Mouse (Mus musculus) right cerebral cortex, adult 18-20 months (tissue): ENCODE data around the gene Slc35a3.

Source experiments
- DNase-seq: peaks from one replicate; pipeline ENCODE4 v3.0.0; 2022; ENCODE audit warnings: mixed read lengths

Slc35a3 gene

GRCm38 (mm10) chr3:116637693-116638476 lies 74.7 kb downstream of the Slc35a3 start:
- DNase-seq, result no peak

- no peak for DNase-seq
Observed at GRCm38 (mm10) chr3:116635799-116636198, 76.8 kb downstream of the Slc35a3 start.

GRCm38 (mm10) chr3:116634853-116635252 lies 77.8 kb downstream of the Slc35a3 start:
- DNase-seq, result no peak

GRCm38 (mm10) chr3:116634091-116634490 lies 78.5 kb downstream of the Slc35a3 start:
- DNase-seq, result no peak

- DNase-seq, result no peak
Observed at GRCm38 (mm10) chr3:116632971-116633370, 79.7 kb downstream of the Slc35a3 start.

GRCm38 (mm10) chr3:116631459-116631858 lies 81.2 kb downstream of the Slc35a3 start:
- DNase-seq, result no peak

GRCm38 (mm10) chr3:116622641-116623040 lies 90.0 kb downstream of the Slc35a3 start:
- DNase-seq, result no peak

- peak; percentile 8 for DNase-seq
Observed at GRCm38 (mm10) chr3:116620636-116621370, 91.8 kb downstream of the Slc35a3 start.
